Mouse (Mus musculus) heart, adult 2 months (tissue): ENCODE measurements around the gene Eml2.

Experiments used
- EP300 ChIP-seq: fragments of 200-500 bp; IDR thresholded peaks from 2 replicates; pipeline ENCODE4 v1.6.1; 2011; ENCODE audit warnings: low read depth, low read length, control low read depth; ENCODE audit not compliant: insufficient read depth
- POLR2A ChIP-seq: fragments of 200-500 bp; IDR thresholded peaks from 2 replicates; pipeline ENCODE4 v1.6.1; 2011; ENCODE audit warnings: mild to moderate bottlenecking, low read depth, low read length, control low read depth; ENCODE audit not compliant: insufficient read depth

GRCm38 (mm10) chr7:19209494-19209893 lies 33.3 kb downstream of the Eml2 start:
- TF ChIP-seq POLR2A = no peak
- no peak for TF ChIP-seq EP300
